Mouse (Mus musculus): Measurements from ENCODE around the gene Gm49333.

DNA sequence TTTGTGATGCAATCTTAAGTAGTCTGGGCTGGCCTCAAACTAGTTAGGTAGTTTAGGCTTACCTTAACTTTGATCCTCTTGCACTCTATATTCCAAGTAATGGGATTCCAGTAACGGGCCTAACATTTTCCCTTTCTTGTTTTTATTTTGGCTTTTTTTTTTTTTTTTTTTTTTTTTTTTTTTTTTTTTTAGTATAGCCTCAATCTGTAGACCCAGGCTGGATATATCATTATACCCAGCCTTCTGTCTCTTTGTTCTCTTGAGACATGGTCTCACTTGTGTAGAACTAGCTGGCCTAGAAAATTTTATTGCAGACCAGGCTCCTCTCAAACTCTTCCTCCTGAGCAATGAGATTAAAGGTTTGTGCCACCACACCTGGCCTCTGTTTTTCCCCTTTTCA lies 80.2 kb downstream of the Gm49333 start:
- TF ChIP-seq POLR2A (IDR thresholded peaks at IDR 0.05; ENCODE audit: borderline replicate concordance, insufficient read depth, low read length) (no peak), CTCF (IDR thresholded peaks at IDR 0.05; ENCODE audit: borderline replicate concordance, insufficient read depth, low read depth, low read length) (no peak)
